Mouse (Mus musculus): ENCODE measurements at regions not wholly inside any gene's neighbourhood (a gene's known extent, or its start where the extent isn't known, plus 50 kb on each side); places are given as distances from the start of the nearest gene placed in this dataset.

GRCm38 (mm10) chr1:177616335-177617239 lies 113.0 kb upstream of the 1700016C15Rik start:
- H3K4me3 ChIP-seq (ENCODE audit: low read depth, low read length) = no peak overlapping the region
- H3K4me2 ChIP-seq (ENCODE audit: low read depth, low read length) = no peak overlapping the region
- 64% methylated on average over 24 of the region's 24 CpGs for WGBS (ENCODE audit: insufficient replicate concordance)
- ATAC-seq (no peak), DNase-seq (no peak)
- no peak overlapping the region for H3K9ac ChIP-seq (replicated peaks)
- H3K9me3 ChIP-seq (ENCODE audit: low read length) = no peaks in the 10 kb centered on the region
- H3K4me1 ChIP-seq (ENCODE audit: insufficient read depth) = no peaks in the 10 kb centered on the region
- H3K27me3 ChIP-seq (ENCODE audit: insufficient read depth, low read length) = no peaks in the 10 kb centered on the region
- TF ChIP-seq EP300 (IDR thresholded peaks at IDR 0.05; ENCODE audit: low read depth) (no peak), CTCF (IDR thresholded peaks at IDR 0.05; ENCODE audit: low read depth) (no peak)
- no peaks in the 10 kb centered on the region for H3K36me3 ChIP-seq (replicated peaks; ENCODE audit: insufficient read depth, low read length)
- no peak overlapping the region for H3K27ac ChIP-seq (ENCODE audit: low read depth)

GRCm38 (mm10) chr1:177620501-177621099 lies 109.0 kb upstream of the 1700016C15Rik start:
- H3K4me2 ChIP-seq (ENCODE audit: low read depth, low read length) = no peak overlapping the region
- H3K27ac ChIP-seq (ENCODE audit: low read depth) = no peak overlapping the region
- 82% methylated on average over 15 of the region's 15 CpGs for WGBS (ENCODE audit: insufficient replicate concordance)
- TF ChIP-seq EP300 (IDR thresholded peaks at IDR 0.05; ENCODE audit: low read depth) (no peak), CTCF (IDR thresholded peaks at IDR 0.05; ENCODE audit: low read depth) (peak; percentile 39)
- no peak for ATAC-seq
- no peaks in the 10 kb centered on the region for H3K4me1 ChIP-seq (ENCODE audit: insufficient read depth)
- no peaks in the 10 kb centered on the region for H3K9me3 ChIP-seq (ENCODE audit: low read length)
- H3K4me3 ChIP-seq (ENCODE audit: low read depth, low read length) = no peak overlapping the region
- H3K36me3 ChIP-seq (replicated peaks; ENCODE audit: insufficient read depth, low read length) = no peaks in the 10 kb centered on the region
- DNase-seq = no peak
- H3K27me3 ChIP-seq (ENCODE audit: insufficient read depth, low read length) = no peaks in the 10 kb centered on the region
- H3K9ac ChIP-seq (replicated peaks) = no peak overlapping the region

- no peaks in the 10 kb centered on the region for H3K36me3 ChIP-seq (replicated peaks; ENCODE audit: insufficient read depth, low read length)
- TF ChIP-seq CTCF (IDR thresholded peaks at IDR 0.05; ENCODE audit: low read depth) (no peak), EP300 (IDR thresholded peaks at IDR 0.05; ENCODE audit: low read depth) (no peak)
- DNase-seq (no peak), ATAC-seq (no peak)
- no peak overlapping the region for H3K27ac ChIP-seq (ENCODE audit: low read depth)
- no peaks in the 10 kb centered on the region for H3K4me1 ChIP-seq (ENCODE audit: insufficient read depth)
- no peak overlapping the region for H3K4me2 ChIP-seq (ENCODE audit: low read depth, low read length)
- WGBS (ENCODE audit: insufficient replicate concordance) = 81% methylated on average over 17 of the region's 17 CpGs
- H3K9ac ChIP-seq (replicated peaks) = no peak overlapping the region
- H3K4me3 ChIP-seq (ENCODE audit: low read depth, low read length) = no peak overlapping the region
- H3K9me3 ChIP-seq (ENCODE audit: low read length) = no peaks in the 10 kb centered on the region
- no peaks in the 10 kb centered on the region for H3K27me3 ChIP-seq (ENCODE audit: insufficient read depth, low read length)
Observed at GRCm38 (mm10) chr1:177621854-177622590, 107.6 kb upstream of the 1700016C15Rik start.

- Histone ChIP-seq H3K4me2 (ENCODE audit: low read depth, low read length) (no peak overlapping the region), H3K9me3 (ENCODE audit: low read length) (no peaks in the 10 kb centered on the region), H3K4me3 (ENCODE audit: low read depth, low read length) (no peak overlapping the region), H3K36me3 (replicated peaks; ENCODE audit: insufficient read depth, low read length) (no peaks in the 10 kb centered on the region), H3K27me3 (ENCODE audit: insufficient read depth, low read length) (no peaks in the 10 kb centered on the region), H3K27ac (ENCODE audit: low read depth) (no peak overlapping the region), H3K4me1 (ENCODE audit: insufficient read depth) (no peaks in the 10 kb centered on the region), H3K9ac (replicated peaks) (no peak overlapping the region)
- WGBS (ENCODE audit: insufficient replicate concordance) = 55% methylated on average over 6 of the region's 6 CpGs
- ATAC-seq (peak; percentile 25; the same call in 1 of the 2 replicates), DNase-seq (no peak)
- TF ChIP-seq CTCF (IDR thresholded peaks at IDR 0.05; ENCODE audit: low read depth) (no peak), EP300 (IDR thresholded peaks at IDR 0.05; ENCODE audit: low read depth) (no peak)
Observed at GRCm38 (mm10) chr1:177623304-177623726, 106.3 kb upstream of the 1700016C15Rik start.

- WGBS (ENCODE audit: insufficient replicate concordance) = 71% methylated on average over 6 of the region's 6 CpGs
- Histone ChIP-seq H3K4me1 (ENCODE audit: insufficient read depth) (no peaks in the 10 kb centered on the region), H3K4me2 (ENCODE audit: low read depth, low read length) (no peak overlapping the region), H3K27ac (ENCODE audit: low read depth) (no peak overlapping the region), H3K27me3 (ENCODE audit: insufficient read depth, low read length) (no peaks in the 10 kb centered on the region), H3K36me3 (replicated peaks; ENCODE audit: insufficient read depth, low read length) (no peaks in the 10 kb centered on the region), H3K9me3 (ENCODE audit: low read length) (no peaks in the 10 kb centered on the region), H3K4me3 (ENCODE audit: low read depth, low read length) (no peak overlapping the region), H3K9ac (replicated peaks) (no peak overlapping the region)
- TF ChIP-seq EP300 (IDR thresholded peaks at IDR 0.05; ENCODE audit: low read depth) = no peak
- TF ChIP-seq CTCF (IDR thresholded peaks at IDR 0.05; ENCODE audit: low read depth) = no peak
- ATAC-seq (no peak), DNase-seq (no peak)
Observed at GRCm38 (mm10) chr1:177623735-177624134, 105.9 kb upstream of the 1700016C15Rik start.

- TF ChIP-seq EP300 (IDR thresholded peaks at IDR 0.05; ENCODE audit: low read depth) = no peak
- no peak for TF ChIP-seq CTCF (IDR thresholded peaks at IDR 0.05; ENCODE audit: low read depth)
- 71% methylated on average over 4 of the region's 4 CpGs for WGBS (ENCODE audit: insufficient replicate concordance)
- no peak for DNase-seq
- no peaks in the 10 kb centered on the region for H3K36me3 ChIP-seq (replicated peaks; ENCODE audit: insufficient read depth, low read length)
- no peak overlapping the region for H3K9ac ChIP-seq (replicated peaks)
- H3K27ac ChIP-seq (ENCODE audit: low read depth) = no peak overlapping the region
- H3K9me3 ChIP-seq (ENCODE audit: low read length) = no peaks in the 10 kb centered on the region
- H3K4me2 ChIP-seq (ENCODE audit: low read depth, low read length) = no peak overlapping the region
- no peak for ATAC-seq
- no peaks in the 10 kb centered on the region for H3K27me3 ChIP-seq (ENCODE audit: insufficient read depth, low read length)
- H3K4me3 ChIP-seq (ENCODE audit: low read depth, low read length) = no peak overlapping the region
- H3K4me1 ChIP-seq (ENCODE audit: insufficient read depth) = no peaks in the 10 kb centered on the region
Observed at GRCm38 (mm10) chr1:177627814-177628213, 101.8 kb upstream of the 1700016C15Rik start.
